Mouse (Mus musculus) heart, postnatal 0 days (tissue): ENCODE results near the gene Slc9a5.

Experiments
- CTCF ChIP-seq: IDR thresholded peaks from 2 replicates; pipeline ENCODE4 v1.5.1; 2016; ENCODE audit warnings: antibody characterized with exemption, control low read depth, low read depth
- EP300 ChIP-seq: IDR thresholded peaks from 2 replicates; pipeline ENCODE4 v1.6.1; 2016; ENCODE audit warnings: antibody characterized with exemption, low read depth

GRCm38 (mm10) chr8:105309142-105309847, 39.3 kb upstream of the Slc9a5 start:
- TF ChIP-seq CTCF (no peak), EP300 (no peak)
